Mouse (Mus musculus) limb, embryonic 10.5 days (tissue): ENCODE measurements around the gene Gabpb2. TPM values are rescaled to one million over a fixed set of nuclear protein-coding genes. Genes with fewer than 3 reads are reported as not detected.

ENCODE experiments used
- DNase-seq: peaks from one replicate; pipeline ENCODE4 v3.0.0-alpha.2; 2017; ENCODE audit warnings: low spot score
- H3K27ac ChIP-seq: fragments of 300-500 bp; sonication (generic); 2 replicates; pipeline ENCODE4 v1.5.1; 2016; ENCODE audit warnings: mild to moderate bottlenecking
- H3K27me3 ChIP-seq: fragments of 300-500 bp; sonication (generic); 2 replicates; pipeline ENCODE4 v1.6.1; 2016; ENCODE audit warnings: low read depth, mild to moderate bottlenecking; ENCODE audit not compliant: poor library complexity, severe bottlenecking
- H3K36me3 ChIP-seq: fragments of 300-500 bp; sonication (generic); 2 replicates; pipeline ENCODE4 v1.6.1; 2016; ENCODE audit warnings: mild to moderate bottlenecking, moderate library complexity
- H3K4me1 ChIP-seq: fragments of 300-500 bp; sonication (generic); 2 replicates; pipeline ENCODE4 v1.6.1; 2016
- H3K4me3 ChIP-seq: fragments of 300-500 bp; sonication (generic); 2 replicates; pipeline ENCODE4 v1.5.1; 2016; ENCODE audit warnings: mild to moderate bottlenecking, moderate library complexity
- H3K9me3 ChIP-seq: fragments of 300-500 bp; sonication (generic); replicated peaks from 2 replicates; pipeline ENCODE4 v1.6.1; 2016; ENCODE audit warnings: mild to moderate bottlenecking
- WGBS: fragments of 180-500 bp; shearing (Covaris S2); methylation state at CpG from one replicate; pipeline ENCODE4 v1.1.7; 2016; 5-methylcytosine and 5-hydroxymethylcytosine counted together
- polyA plus RNA-seq: library from polyadenylated mRNA; unstranded; fragments of >200 nt; fragmentation: Nextera tagmentation; extraction: Ambion mirVana; gene quantifications from 2 replicates; pipeline ENCODE4 v1.2.1, GENCODE M21; 2016

Gabpb2 gene
- polyA plus RNA-seq, 1 experiment from 2014 or later, result 13.1 TPM

DNA sequence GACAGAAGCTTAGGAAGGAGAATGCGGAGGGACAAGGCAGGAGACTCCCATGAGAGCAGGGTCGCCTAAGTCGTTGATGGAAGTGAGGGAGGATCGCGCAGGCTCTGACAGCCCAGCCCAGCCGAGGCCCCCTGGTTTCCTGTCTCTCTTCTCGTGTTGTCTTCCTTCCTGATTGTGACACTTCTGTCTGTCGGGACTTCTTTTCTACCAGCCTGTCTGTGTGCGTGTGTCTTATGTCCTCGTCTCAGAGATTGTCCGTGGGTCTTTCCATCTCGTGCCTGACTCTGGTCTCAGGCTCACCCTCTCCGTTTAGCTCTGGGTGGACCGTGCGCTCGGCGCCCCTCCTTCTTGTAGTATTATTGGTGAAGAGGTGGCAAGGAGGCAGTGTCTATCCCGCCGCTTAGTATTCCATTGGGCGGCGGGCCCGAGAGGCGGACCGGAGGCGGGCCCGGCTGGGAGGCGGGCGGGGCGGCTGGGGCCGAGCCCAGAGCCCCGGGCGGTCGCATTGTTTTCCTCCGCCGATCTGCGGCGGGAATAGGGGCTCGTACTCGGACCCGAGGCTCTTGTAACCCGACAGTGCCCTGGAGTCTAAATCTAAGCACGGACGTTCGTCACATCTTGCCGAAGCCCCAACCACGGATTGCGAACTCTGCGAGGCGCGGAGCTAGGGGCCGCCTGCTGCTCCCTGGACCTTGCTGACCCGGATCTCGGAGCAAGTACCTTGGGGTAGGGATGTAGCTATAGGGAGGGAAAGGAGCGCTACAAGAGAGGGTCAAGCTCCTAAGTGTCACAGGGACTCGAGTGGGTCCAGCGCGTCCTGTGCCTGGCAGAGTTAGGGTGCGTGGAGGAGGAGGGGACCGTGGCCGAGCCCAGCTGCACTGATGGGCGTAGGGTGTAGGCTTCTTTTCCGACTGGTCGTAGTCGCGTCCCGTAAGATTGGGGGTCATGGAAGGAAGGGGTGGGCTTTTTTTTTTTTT is 57.4 kb downstream of the Gabpb2 start, which contains the start of gene Sema6c:
Gene Sema6c (plus strand): TSS at position 471 of the 977 bp plus-strand sequence.
- Histone ChIP-seq H3K36me3 (peaks cover 28% of the 10 kb centered on the region), H3K4me3 (peak within 1 kb of the TSS; percentile 73), H3K27me3 (peaks cover 25% of the 10 kb centered on the region), H3K4me1 (peaks cover 43% of the 10 kb centered on the region), H3K9me3 (no peaks in the 10 kb centered on the region), H3K27ac (peak within 1 kb of the TSS; percentile 82)
- under 1% methylated on average over 66 of the region's 66 CpGs for whole genome bisulfite sequencing
- peak; percentile 89 for DNase-seq

DNA sequence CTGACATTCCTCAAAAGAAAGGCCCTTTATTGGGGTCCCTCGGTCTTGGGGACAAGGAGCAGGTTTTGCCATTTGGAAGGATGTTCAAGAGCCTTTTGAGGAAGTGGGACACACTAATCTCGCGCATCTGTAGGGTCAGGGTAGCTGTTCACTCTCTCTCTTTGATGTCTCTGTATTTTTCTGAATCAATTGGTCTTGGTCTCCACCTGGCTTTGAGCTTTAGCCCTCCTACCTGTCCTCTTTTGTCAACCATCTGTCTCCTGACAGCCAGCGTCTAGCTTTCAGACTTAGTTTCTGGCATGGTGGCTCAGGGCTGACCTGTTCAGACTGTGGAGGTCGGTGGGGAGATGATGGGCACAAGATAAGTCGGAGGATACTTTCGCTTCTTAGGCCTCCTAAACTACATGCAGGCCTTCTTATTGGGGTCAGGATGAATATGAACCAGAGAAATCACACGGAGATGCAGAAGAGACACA is 58.2 kb downstream of the Gabpb2 start:
- no peaks in the 10 kb centered on the region for H3K9me3 ChIP-seq
- 15% methylated on average over 8 of the region's 8 CpGs for WGBS
- H3K36me3 ChIP-seq, result peaks cover 21% of the 10 kb centered on the region
- H3K4me3 ChIP-seq, result peak overlapping the region; percentile 73
- H3K27me3 ChIP-seq, result peaks cover 25% of the 10 kb centered on the region
- H3K27ac ChIP-seq, result no peak overlapping the region
- DNase-seq, result no peak
- H3K4me1 ChIP-seq, result peaks cover 43% of the 10 kb centered on the region

DNA sequence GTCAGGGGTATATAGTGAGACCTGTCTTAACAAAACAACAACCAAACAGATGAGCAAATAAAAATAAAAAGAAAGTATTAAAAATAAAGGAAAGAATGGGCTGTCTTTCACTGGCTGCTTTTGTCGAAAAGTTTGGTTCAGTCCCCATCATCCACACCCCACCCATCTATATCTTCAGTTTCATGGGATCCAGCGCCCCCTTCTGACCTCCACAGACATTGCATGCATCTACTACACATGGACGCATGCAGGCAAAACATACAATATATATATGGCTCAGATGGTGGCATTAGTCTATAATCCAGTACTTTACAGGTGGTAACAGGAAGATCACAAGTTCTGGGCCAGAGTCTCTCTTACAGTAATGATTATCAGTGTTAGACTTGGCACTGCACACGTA is 63.8 kb downstream of the Gabpb2 start:
- H3K27me3 ChIP-seq, result peaks cover 3% of the 10 kb centered on the region
- no peaks in the 10 kb centered on the region for H3K4me1 ChIP-seq
- H3K4me3 ChIP-seq, result no peak overlapping the region
- 54% methylated on average over 4 of the region's 4 CpGs for WGBS
- DNase-seq, result peak; percentile 28
- no peak overlapping the region for H3K27ac ChIP-seq
- no peaks in the 10 kb centered on the region for H3K36me3 ChIP-seq
- H3K9me3 ChIP-seq, result no peaks in the 10 kb centered on the region

- no peak for DNase-seq
- no peaks in the 10 kb centered on the region for H3K36me3 ChIP-seq
- H3K9me3 ChIP-seq, result no peaks in the 10 kb centered on the region
- no peaks in the 10 kb centered on the region for H3K27me3 ChIP-seq
- no peak overlapping the region for H3K4me3 ChIP-seq
- H3K27ac ChIP-seq, result no peak overlapping the region
- H3K4me1 ChIP-seq, result no peaks in the 10 kb centered on the region
- 64% methylated on average over 3 of the region's 3 CpGs for WGBS
Observed at GRCm38 (mm10) chr3:95147924-95148323, 69.8 kb downstream of the Gabpb2 start.

DNA sequence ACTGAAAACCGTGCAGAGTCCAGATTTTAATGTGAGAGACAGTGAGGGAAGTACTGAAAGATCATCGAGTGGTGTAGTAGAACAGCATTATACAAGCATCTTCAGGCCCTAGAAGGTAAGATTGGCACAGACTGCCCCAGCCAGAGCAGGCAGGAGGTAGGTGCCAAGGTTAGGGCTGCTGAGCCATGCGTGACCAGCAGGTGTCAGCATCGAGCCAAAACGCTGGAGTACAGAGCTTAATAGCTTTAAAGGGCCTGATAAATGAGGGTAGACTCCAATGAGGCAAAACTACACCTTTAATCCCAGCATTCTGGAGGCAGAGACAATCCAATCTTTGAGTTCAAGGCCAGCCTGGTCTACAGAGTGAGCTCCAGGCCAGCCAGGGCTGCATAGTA is 75.1 kb downstream of the Gabpb2 start:
- Histone ChIP-seq H3K27me3 (no peaks in the 10 kb centered on the region), H3K27ac (no peak overlapping the region), H3K9me3 (no peaks in the 10 kb centered on the region), H3K4me1 (peaks cover 11% of the 10 kb centered on the region; the same call in 1 of the 2 replicates), H3K36me3 (peaks cover 31% of the 10 kb centered on the region), H3K4me3 (no peak overlapping the region)
- WGBS, result 13% methylated on average over 5 of the region's 5 CpGs
- DNase-seq, result peak; percentile 89

DNA sequence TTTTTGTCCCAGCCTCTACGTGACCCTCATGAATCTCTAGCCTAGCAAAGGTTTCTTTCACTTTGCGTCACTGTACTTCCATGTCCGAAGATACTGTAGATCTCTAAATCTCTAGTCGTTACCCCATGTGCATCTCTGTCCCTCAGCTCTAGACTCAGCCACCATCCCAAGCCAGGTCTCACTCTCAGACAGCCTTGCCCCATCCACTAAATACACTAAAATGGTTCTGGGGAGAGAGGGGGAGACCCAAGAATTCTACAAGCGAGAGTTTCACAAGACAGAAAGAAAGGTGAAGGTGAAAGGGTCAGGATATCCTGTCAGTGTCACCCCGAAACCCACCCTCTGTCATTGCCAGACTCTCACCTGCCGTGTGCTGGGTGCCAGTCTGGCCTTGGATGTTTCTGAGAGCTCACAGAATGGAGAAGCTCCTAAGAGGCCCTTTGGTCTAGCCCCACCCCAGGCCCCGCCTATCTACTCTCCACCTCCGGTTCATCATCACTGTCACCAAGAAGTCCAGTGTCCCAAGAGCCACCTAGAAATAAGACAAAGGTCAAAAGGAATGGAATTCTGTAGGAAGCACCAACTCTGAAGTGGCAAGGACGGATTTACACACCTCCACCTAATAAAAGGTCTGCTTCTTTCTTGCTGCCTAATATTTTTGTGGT is 75.6 kb downstream of the Gabpb2 start, which contains the start of gene Tnfaip8l2:
Gene Tnfaip8l2 (minus strand): TSS at position 409 of the 665 bp plus-strand sequence.
- no peaks in the 10 kb centered on the region for H3K27me3 ChIP-seq
- no peak within 1 kb of the TSS for H3K4me3 ChIP-seq
- no peaks in the 10 kb centered on the region for H3K9me3 ChIP-seq
- DNase-seq, result no peak
- H3K4me1 ChIP-seq, result peaks cover 11% of the 10 kb centered on the region; the same call in 1 of the 2 replicates
- WGBS, result 87% methylated on average over 10 of the region's 10 CpGs
- H3K36me3 ChIP-seq, result peaks cover 31% of the 10 kb centered on the region
- no peak within 1 kb of the TSS for H3K27ac ChIP-seq

DNA sequence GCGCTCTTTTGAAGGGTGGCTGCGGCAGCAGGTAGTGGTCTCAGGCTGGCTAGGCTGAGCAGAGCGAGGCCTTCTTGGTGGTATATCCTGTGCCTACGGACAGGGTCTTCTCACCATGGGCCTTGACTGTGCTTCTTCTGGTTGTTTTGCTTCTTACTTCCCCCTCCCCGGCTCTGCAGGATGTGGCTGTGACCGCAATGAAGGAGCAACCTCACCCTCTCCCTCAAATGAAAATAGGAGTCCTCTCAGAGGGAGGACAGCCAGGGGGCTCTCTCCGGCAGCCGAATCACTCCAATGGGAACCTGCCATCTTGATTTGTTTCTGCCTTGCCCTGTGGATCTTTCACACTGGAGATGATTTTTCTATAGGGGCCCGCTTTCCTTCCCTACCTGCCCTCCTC is 76.2 kb downstream of the Gabpb2 start:
- Histone ChIP-seq H3K27ac (no peak overlapping the region), H3K9me3 (no peaks in the 10 kb centered on the region), H3K4me1 (peaks cover 11% of the 10 kb centered on the region; the same call in 1 of the 2 replicates), H3K27me3 (no peaks in the 10 kb centered on the region), H3K36me3 (peaks cover 31% of the 10 kb centered on the region), H3K4me3 (no peak overlapping the region)
- WGBS, result 95% methylated on average over 9 of the region's 9 CpGs
- DNase-seq, result no peak

- 93% methylated on average over 6 of the region's 6 CpGs for WGBS
- H3K4me1 ChIP-seq, result peaks cover 14% of the 10 kb centered on the region; the same call in 1 of the 2 replicates
- no peaks in the 10 kb centered on the region for H3K27me3 ChIP-seq
- peaks cover 31% of the 10 kb centered on the region for H3K36me3 ChIP-seq
- no peaks in the 10 kb centered on the region for H3K9me3 ChIP-seq
- H3K4me3 ChIP-seq, result no peak overlapping the region
- no peak overlapping the region for H3K27ac ChIP-seq
- no peak for DNase-seq
Observed at GRCm38 (mm10) chr3:95140795-95141194, 76.9 kb downstream of the Gabpb2 start.

DNA sequence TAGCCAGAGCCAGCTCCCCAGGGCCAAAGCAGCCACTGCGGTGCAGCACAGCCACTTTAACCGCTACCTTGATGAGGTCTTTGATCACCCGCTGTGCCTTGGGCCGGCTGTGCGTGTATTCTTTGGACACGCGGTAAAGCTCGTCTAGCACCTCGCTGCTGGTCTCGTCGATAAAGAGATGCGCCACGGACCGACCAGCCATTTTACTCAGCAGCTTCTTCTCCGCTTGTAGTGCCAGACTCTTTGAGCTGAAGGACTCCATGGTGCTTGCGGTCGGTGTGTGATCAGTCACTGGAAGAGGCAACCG is 77.5 kb downstream of the Gabpb2 start:
- Histone ChIP-seq H3K4me3 (0 out of 2 replicates have a peak overlapping the region, but pooled peaks have one; percentile 13), H3K4me1 (peaks cover 18% of the 10 kb centered on the region), H3K36me3 (peaks cover 31% of the 10 kb centered on the region), H3K9me3 (no peaks in the 10 kb centered on the region), H3K27ac (no peak overlapping the region), H3K27me3 (no peaks in the 10 kb centered on the region)
- DNase-seq, result no peak
- 49% methylated on average over 18 of the region's 18 CpGs for WGBS

DNA sequence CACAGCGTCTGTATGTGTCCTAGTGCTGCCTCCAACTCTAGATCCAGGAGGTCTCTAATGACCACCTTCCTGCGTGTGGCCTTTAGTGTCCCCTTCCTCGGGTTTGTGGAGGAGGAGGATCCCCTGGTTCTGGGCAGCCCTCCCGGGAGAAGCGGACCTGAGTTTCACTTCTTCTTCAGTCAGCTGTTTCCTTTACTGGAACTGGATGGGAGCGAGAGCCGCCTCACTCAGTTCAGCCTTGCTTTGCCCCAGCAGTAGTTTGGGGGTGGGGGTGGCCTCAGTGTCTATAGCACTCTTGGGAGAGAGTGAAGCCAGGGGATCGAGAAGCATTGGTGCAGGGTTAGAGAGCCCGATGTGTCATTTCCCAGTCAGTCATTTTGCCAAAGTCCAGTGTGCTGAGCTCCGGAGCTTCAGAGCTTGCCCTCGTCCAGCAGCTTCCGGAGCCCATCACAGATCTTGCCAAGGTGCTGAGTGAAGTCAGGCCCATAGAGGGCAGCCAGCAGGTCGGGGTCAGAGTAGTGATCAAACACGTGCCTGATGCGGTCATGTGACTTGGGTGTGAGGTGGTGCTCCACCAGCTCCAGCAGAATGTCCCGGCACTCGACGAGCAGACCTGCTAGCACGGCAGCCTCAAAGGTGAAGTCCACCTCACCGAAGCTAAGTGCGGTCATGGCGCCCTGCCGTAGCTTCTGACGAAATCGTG is 78.0 kb downstream of the Gabpb2 start:
- Histone ChIP-seq H3K36me3 (peaks cover 31% of the 10 kb centered on the region), H3K4me1 (peaks cover 23% of the 10 kb centered on the region), H3K27ac (no peak overlapping the region), H3K27me3 (no peaks in the 10 kb centered on the region), H3K4me3 (peak overlapping the region; percentile 13; the same call in 1 of the 2 replicates), H3K9me3 (no peaks in the 10 kb centered on the region)
- no peak for DNase-seq
- 65% methylated on average over 25 of the region's 25 CpGs for WGBS

- Histone ChIP-seq H3K27me3 (no peaks in the 10 kb centered on the region), H3K9me3 (no peaks in the 10 kb centered on the region), H3K27ac (no peak overlapping the region), H3K36me3 (peaks cover 41% of the 10 kb centered on the region), H3K4me3 (no peak overlapping the region), H3K4me1 (peaks cover 31% of the 10 kb centered on the region)
- DNase-seq, result no peak
- WGBS, result 94% methylated on average over 3 of the region's 3 CpGs
Observed at GRCm38 (mm10) chr3:95136336-95136735, 81.4 kb downstream of the Gabpb2 start.

DNA sequence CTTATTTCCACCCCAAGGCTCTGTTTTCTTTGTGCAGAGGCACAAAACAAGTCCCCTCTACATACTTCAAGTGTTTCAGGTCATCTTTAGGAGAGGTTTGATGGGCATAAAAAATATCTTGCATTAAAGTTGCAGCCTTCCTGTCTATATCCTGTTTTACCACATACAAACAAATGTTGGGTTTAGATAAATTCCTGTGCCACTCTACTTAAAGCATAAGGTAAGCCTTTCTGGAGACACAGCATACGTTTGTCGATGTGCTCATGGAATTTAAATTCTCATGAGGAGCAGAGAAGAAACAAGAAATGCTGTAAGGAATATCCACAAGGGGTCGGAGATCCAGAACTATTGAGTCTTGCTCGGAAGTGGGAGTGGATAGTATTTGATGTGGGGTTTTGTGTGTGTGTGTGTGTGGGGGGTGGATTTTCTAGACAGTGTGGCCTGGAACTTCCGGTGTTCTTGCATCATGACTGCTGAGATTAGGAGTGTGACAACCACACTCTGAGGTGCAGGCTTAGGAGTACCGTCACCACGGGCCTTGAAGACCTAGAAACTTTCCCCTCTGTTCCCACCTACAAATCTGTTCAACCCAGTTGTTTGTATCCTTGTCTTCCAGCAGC is 82.2 kb downstream of the Gabpb2 start:
- Histone ChIP-seq H3K27me3 (no peaks in the 10 kb centered on the region), H3K4me1 (peaks cover 30% of the 10 kb centered on the region), H3K27ac (no peak overlapping the region), H3K36me3 (peaks cover 34% of the 10 kb centered on the region), H3K9me3 (no peaks in the 10 kb centered on the region), H3K4me3 (peak overlapping the region; percentile 41; the same call in 1 of the 2 replicates)
- 91% methylated on average over 7 of the region's 7 CpGs for WGBS
- DNase-seq, result no peak
